Mouse (Mus musculus) adrenal gland, postnatal 10 days (tissue): ENCODE results near the gene Cenpp. TPM values are rescaled to one million over a fixed set of nuclear protein-coding genes. Genes with fewer than 3 reads are reported as not detected.
A peak's percentile ranks its signal among the peaks of the same experiment; 100 is the strongest.

Experiments
- DNase-seq: peaks from one replicate; pipeline ENCODE4 v3.0.0; 2021; ENCODE audit warnings: mixed read lengths
- long read RNA-seq, 2 experiments: library from polyadenylated mRNA; stranded (forward); transcript quantifications; one replicate each; pipeline ENCODE4 v2.0.0; 2021
- total RNA-seq, 2 experiments: library from RNA; stranded (reverse); gene quantifications; 2 replicates each; pipeline ENCODE4 v1.2.3; 2021

The Cenpp gene
- 1 to 10 TPM; 5.1 to 5.8 TPM for total RNA-seq
- long read RNA-seq, experiment 1, partial matches to known transcripts, result 2 of 7 reads
- long read RNA-seq, experiment 1, other reads (novel, unspliced or antisense), result 3 of 7 reads
- long read RNA-seq, experiment 2, partial matches to known transcripts, result 0 of 4 reads
- long read RNA-seq, experiment 2, other reads (novel, unspliced or antisense), result 0 of 4 reads

GRCm38 (mm10) chr13:49652481-49653179 is at the start of gene Cenpp, which contains the start of gene Nol8:
Cenpp (minus strand) TSS chr13:49652785.
Nol8 (plus strand) TSS chr13:49653078.
- peak; percentile 99 for DNase-seq

GRCm38 (mm10) chr13:49691056-49691455 is 38.5 kb upstream of the Cenpp start:
- DNase-seq, result no peak

GRCm38 (mm10) chr13:49684266-49684665 is 31.7 kb upstream of the Cenpp start:
- no peak for DNase-seq

- DNase-seq, result no peak
Observed at GRCm38 (mm10) chr13:49682233-49682846, 29.8 kb upstream of the Cenpp start.

- DNase-seq, result peak; percentile 99
Observed at GRCm38 (mm10) chr13:49681351-49682232, 29.0 kb upstream of the Cenpp start, which contains the start of gene Iars. Iars (plus strand) TSS chr13:49682100.

GRCm38 (mm10) chr13:49677793-49678192 is 25.2 kb upstream of the Cenpp start:
- DNase-seq, result no peak

- DNase-seq, result peak; percentile 67
Observed at GRCm38 (mm10) chr13:49653180-49653541, 576 bp upstream of the Cenpp start.

- DNase-seq, result no peak
Observed at GRCm38 (mm10) chr13:49651781-49652351, 719 bp downstream of the Cenpp start.

GRCm38 (mm10) chr13:49651136-49651535 is 1.4 kb downstream of the Cenpp start:
- DNase-seq, result no peak

GRCm38 (mm10) chr13:49646019-49646418 is 6.6 kb downstream of the Cenpp start:
- no peak for DNase-seq

GRCm38 (mm10) chr13:49644731-49645529 is 7.7 kb downstream of the Cenpp start:
- no peak for DNase-seq

GRCm38 (mm10) chr13:49643669-49644362 is 8.8 kb downstream of the Cenpp start:
- DNase-seq, result no peak

GRCm38 (mm10) chr13:49642650-49643049 is 9.9 kb downstream of the Cenpp start:
- DNase-seq, result peak; percentile 28

GRCm38 (mm10) chr13:49639965-49640364 is 12.6 kb downstream of the Cenpp start:
- DNase-seq, result no peak

- peak; percentile 23 for DNase-seq
Observed at GRCm38 (mm10) chr13:49629076-49629475, 23.5 kb downstream of the Cenpp start.

- no peak for DNase-seq
Observed at GRCm38 (mm10) chr13:49628167-49628566, 24.4 kb downstream of the Cenpp start.

GRCm38 (mm10) chr13:49623216-49623615 is 29.4 kb downstream of the Cenpp start:
- peak; percentile 12 for DNase-seq

- no peak for DNase-seq
Observed at GRCm38 (mm10) chr13:49618365-49618764, 34.2 kb downstream of the Cenpp start.

- no peak for DNase-seq
Observed at GRCm38 (mm10) chr13:49617021-49617420, 35.6 kb downstream of the Cenpp start.

- DNase-seq, result no peak
Observed at GRCm38 (mm10) chr13:49608589-49609322, 43.8 kb downstream of the Cenpp start.
